Mouse (Mus musculus): ENCODE results near the gene Plekhh1.
"Not testable (repeated sequence)": the region's sequence is repeated elsewhere in the genome, so short reads cannot be mapped to it uniquely, and the experiment has no call there.

The Plekhh1 gene

DNA sequence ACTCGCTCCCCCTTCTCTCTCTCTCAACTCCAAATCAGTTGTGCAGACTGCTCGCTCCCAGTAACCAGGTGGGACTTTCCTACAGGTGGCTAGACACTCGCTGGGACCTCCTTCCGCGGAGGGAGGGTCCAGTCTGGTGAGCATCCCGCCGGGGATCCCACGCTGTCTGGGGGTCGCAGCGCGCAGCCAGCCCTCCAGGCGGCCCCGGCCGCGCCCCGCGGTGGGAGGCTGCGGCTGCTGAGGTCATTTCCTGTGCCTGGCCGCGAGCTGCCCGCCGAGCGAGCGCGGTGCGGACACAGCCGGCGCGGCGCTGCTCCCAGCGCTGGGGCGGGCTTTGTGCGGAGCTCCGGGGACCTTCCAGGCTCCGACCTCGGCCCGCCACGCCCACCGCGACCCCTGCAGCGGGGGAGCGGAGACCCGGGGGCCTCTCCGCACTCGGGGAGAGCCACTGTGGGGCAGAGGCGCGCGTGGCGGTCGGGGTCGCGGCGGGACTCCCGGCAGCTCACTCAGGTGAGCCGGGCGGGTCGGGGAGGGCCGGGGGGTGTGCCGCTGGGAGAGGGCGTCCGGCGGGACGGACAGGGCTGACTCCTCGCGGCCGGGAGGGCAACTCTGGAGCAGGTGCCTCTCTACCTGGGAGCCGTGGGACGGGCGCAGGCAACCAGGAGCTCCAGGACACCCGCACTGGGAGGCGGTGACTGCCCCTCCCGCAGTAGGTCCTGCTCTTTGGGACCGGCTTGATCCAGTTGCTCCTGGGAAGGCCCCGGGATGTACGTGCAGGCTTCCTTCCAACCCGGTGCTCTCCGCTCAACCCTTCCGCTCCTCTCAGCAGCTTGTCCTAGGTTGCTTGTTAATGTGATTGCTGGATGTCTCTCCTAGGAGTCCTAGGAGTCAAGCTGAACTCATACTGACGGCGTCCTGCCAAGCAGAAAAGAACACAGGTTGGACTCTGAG is at the start of gene Plekhh1:
Plekhh1 (plus strand) TSS at position 253 of the 951 bp plus-strand sequence.
- DNase-seq, result peak; percentile 47 to 53

DNA sequence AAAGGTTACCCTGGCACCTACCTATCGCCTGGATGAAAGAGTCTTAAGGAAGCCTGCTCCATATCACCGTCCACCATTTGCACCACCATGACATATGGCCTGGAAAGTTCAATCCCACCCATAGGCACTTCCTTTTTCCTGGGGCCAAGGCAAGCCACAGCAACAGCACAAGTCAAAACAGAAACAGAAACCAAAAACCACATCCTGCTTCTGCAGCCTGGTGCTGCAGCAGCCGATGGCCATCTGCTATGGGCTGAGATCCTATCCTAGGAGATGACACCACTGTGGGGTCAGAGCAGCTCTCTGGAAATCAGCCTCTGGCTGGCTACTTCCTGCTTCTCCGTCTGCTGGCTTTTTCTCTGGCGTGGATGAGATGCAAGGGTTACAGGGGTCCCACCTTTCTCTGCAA is 48.3 kb upstream of the Plekhh1 start:
- peak; percentile 45 to 46 for DNase-seq

DNA sequence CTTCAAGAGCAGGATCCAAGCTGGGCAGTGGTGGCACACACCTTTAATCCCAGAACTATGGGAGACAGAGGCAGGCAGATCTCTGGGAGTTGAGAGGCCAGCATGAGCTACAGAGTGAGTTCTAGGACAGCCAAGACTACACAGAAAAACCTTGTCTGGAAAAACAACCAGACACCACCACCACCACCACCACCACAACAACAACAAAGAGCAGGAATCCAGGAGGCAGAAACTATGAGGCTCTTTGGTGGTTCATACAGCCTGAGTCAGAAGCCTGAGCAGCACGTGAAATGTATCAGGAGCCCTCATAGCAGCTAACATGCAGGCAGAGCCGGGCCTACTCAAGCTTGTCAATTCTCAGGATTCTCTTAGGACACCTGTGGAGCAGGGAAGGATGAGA is 47.8 kb upstream of the Plekhh1 start:
- DNase-seq, result no peak

DNA sequence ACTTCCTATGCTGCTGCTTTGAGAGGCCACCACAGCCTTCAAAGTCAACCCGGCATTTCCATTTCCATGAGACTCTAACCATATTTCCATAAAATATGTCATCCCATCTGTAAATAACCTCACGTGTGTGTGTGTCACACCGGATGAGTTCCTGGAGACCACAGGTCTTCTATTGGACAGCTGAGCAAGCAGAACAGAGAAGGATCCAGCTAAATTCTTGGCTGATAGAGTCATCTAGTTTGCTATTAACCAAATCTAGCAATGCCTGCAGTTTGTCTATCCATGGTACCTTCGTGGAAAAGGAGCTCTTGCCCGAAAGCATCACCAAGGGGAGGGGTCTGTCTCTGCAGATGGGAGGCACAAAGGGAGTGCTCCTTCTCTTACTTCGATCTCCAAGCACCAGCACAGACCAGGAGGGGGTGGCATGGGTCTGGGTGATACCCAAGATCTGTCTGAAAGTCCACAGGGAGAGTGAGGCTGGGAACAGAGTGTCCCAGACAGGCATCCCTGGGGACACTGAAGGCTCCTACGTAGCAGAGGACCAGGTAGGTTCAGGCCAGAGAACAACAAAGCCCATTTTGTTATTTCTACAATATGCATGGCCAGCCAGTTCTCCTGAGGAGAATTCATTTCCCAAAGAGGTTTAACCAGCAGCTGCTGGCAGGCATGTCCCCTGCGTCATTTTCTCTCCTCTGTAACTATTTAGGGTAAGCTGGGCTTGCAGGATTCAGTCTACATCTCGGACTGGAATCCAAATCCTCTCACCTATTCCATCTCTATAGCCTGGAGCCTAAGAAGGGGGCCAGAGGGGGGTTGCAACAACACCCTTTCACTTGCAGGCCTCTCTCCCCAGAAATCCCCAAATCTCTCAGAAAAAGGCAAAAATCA is 46.8 kb upstream of the Plekhh1 start:
- peak; percentile 23 to 39 for DNase-seq

DNA sequence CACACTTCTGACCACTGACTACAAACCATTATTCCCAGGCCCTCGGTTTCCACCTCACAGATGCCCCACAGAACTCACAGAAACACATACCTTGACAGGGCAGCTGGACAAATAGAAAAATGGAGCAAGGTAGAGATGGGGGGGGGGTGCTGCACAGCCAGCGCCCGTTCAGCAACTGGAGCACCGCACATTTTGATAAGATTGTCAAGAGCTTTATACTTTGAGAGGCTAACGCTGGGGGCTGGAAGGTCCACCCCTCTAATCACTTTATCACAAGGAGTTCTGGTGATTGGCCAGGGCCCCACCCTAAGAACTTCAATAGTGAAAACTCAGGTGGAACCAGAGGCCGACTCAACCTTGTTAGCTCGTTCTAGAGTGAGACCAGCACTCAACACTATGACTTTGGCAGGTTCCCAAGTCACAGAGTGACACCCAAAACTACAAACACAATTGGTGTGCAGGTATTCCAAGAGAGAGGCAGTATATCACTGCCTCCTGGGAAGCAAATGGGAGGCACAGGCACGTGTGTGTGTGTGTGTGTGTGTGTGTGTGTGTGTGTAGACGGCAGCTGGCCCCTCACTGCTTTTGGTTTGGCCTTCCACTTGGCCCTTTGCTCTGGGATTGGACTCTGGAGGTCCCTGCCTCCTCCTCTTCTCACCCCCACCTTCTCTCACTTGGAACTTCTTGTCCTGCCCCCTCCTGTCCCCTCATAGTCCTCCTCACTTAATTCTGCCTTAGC is 45.5 kb upstream of the Plekhh1 start:
- DNase-seq, result no peak

DNA sequence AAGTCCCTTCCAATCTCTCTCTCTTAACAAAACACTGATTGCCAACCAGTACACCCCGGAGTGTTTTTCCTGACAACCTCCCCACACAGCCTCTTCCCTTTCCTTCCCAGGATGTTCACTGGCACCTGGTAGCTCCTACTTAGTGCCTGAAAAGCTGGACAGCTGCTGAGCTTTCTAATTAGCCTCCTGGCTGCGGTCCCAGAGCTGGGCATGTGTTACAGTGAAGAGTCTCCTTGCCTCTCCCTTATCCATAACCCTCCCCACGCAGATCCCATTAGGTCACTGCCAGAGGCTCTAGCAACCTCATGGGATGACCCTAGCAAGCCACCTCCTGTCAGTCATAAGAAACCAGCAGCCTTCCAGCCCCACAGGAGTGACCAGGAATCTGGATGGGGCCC is 44.9 kb upstream of the Plekhh1 start:
- DNase-seq, result peak; percentile 65 to 67

DNA sequence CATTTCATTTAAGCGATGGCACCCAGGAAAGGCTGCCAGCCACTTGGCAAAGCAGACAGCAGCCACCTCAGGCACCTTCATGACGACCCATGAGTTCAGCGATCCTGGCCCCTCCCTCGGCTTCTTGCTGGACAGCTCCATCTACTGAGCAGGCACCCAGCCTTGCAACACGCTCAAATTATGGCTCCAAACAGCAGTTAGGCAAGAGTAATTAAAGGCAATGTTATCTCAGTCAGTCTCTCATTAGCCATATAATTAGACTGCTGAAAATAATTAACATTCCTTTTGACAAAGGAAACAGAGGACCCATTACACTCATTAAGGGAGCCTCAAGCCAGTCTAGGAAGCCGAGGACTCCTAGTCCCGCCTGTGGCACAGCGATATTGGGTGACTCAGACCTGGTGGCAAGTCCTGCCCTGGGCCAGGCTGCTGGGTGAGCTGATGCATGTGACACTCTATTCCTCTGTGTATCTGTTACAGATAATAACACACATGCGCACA is 41.3 kb upstream of the Plekhh1 start:
- no peak for DNase-seq

DNA sequence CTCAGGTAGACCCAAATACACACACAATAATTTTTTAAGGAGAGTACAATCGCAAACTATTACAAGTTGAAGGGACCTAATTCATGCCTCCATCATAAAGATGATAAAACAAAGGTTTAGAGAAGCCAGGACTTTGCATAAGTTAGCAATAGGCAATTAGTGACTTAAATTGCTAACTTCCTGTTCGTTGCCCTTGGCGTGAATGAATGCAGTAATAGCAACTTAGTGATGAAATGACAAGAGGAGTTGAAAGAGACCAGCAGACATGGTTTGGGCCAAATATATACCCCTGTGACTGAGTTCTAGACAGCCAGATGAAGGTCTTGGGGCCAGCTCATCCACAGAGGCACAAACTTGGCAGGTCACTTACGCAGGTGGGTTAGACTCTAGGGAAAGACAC is 32.7 kb upstream of the Plekhh1 start:
- no peak for DNase-seq

DNA sequence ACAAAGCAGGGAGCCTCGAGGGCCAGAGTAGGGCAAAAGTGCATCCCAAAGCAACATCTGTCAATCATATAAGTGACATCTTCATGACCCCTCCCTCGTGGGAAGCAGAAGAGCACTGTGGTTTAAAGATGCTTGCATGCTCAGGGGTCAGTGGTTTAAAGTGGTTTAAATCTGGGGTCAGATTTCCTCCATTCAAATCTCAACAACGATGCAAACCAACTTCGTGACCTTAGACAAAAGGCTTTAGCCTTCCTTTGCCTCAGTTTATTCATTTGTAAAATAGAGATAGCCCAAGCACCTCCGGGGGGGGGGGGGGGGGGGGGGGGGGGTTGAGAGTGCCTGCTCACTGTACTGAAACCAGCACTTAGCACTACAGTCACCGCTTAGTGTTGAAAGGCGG is 32.3 kb upstream of the Plekhh1 start:
- no peak for DNase-seq

DNA sequence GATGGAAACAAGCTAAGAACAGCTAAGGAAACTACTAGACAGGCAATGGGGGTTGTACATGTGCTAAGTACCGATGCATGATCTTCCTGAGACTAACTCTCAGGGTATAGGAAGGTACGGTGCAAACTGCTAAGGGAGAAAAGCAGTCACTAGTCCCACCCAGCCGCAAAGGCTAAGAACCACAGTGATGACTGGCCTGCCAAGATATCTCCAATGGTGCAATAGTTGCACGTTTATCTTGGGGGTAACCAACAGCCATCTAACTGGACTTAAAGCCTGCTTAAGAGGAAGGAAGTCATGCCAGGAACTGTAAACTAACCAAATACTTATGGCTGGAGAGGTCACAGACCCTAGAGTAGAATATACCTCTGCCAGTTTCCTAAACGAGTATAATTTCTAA is 26.6 kb upstream of the Plekhh1 start:
- no peak for DNase-seq

DNA sequence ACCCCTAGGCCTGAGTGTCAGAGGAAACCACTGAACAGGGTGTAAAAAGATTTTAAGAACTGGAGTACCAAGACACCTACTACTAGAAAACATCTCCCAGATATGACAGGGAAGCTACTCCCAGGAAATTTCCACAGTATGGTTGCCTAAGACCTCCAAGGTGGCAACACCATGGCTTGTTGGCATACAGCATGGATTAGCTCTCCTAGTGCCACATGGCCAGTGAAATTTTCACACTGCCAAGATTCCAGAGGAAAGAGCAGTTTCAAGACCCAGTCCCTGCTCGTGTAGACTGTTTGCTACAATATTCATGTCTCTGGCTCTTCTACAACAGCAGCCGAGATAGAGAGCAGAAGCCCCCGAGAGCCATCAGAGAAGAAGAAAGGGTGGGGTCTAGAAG is 26.0 kb upstream of the Plekhh1 start:
- DNase-seq, result no peak

DNA sequence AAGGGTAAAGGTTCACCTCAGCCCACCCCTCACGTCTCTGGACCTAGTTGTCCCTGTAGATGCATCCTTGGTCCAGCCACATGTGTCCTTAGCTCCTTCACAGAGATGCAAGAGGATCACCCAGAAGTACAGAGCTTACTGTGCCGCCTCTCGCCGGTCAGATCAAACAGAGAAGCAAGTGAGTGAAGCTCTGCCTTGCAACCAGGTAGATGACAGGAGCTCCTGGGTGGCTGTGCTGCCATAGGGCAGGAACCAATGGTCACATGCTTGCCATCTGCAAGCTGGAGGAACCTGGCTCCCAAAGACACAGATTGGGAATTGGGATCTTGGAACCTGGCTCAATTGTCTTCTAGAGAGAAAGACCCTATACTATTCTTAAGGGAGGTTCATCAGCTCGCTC is 23.5 kb upstream of the Plekhh1 start:
- DNase-seq, result no peak

DNA sequence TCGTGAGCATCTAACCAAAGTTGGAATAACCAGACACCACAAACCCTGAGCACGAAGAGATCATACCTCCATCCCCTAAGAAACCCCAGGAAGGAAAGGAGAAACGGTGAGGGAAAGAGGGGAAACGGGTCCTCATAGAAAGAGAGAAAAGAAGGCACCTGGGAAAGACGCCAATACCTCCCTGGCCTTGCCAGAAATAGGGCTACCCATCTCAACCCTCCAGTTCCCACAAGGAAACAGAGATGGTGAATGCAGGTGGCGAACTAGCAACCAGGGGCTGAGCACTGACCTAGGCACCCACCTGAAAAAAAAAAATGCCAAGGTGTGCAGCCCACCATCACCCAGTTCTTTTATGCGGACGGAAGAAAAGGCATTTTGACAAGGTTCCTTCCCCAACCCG is 22.9 kb upstream of the Plekhh1 start:
- DNase-seq, result no peak

DNA sequence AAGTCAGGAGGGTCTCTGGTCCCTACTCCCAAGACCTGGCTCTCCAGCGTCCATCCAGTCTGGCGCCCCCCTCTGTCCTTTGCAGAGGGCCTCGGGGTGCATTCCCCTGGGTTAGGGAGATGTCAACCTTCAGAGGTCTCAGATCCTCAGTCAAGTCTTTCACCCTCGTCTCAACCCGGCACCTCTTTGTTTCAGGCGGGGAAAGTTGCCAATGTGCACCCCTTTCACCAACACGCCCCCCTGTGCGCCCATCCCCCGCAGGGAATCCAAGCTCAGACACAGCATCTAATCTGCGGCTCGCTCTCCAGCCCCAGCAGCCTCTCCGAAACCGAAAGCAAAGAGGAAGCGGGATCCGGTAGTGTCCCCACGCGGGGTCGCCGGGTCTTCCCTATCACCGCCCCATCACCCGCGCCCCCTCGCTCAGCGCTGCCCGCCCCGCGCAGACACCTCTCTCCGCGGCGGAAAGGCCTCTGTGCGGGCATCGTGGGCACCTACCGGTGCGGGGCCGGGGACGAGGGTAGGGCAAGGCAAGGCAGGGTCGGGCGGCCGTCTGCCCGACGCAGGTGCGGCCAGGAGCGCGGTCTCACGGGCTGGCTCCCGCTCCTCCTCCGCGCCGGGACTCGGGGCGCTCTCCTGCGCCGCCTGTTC is 22.4 kb upstream of the Plekhh1 start:
- DNase-seq, result peak; percentile 15 to 34

DNA sequence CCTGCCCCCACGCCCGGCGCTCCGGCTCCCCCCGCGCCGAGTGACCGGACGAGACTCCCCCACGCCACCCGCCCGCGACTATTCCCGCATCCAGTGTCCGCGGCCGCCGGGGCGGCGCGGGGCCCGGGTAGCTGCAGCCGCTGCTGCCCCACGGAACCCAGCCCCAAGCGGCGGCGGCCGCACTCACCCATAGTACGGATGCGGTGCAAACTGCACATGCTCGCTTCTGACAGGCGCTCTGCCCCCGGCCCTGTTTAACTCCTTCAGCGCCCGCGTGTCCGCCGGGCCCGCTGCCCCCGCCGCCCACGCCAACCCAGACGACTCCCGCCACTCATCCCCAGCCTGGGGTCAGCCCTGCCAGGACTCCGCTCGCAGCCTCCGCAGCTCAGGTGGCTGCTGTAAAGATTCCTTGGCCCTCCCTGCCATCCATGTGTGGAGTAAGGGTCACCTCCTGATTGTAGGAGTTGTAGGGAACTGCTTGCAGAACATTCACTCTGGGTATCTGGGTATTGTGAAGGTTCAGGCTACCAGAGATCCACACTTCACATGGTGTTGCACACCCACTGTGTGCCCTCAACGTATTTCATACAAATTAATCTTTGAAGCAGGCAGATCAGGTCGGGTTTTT is 21.7 kb upstream of the Plekhh1 start, which contains the start of gene Tmem229b:
Tmem229b (minus strand) TSS at position 502 of the 628 bp plus-strand sequence.
- DNase-seq, result peak in 1 of 2 experiments; percentile 8

DNA sequence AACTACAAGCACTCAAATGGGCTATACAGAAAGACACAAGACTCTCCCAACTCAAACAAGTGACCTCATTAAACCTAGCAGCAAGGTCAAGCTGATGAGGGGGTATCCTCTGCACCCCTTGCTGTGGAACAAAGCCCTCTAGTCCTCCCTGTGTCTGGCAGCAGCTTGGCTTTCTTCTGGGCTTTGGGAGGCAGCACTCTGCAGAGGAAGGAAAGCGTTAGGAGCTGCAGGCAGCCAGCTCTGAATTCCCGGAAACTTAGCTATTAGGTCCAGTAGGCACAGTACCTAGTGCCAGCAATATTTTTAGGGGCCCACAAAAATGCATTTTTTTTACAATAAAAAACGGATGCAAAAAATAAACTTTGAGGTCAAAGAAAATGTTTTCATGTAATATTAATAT is 18.4 kb upstream of the Plekhh1 start:
- DNase-seq, result no peak

DNA sequence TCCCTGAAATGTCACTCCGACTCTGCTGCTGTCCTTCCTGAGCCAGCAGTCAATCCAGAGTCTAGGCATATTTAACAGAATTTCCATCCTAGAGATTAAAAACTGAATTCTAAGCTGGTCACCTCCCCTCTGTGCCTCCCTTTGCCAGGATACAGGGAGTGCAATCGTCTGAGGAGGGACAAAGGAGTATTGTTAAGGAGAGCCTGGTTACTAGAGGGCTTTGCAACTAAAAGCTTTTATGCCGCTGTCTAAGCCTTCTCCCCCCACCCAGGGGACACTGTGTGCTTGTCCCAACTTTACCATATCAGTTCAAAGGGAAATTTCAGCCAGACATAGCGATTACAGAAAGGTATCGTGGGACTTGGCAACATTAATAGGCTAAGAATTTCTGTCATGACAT is 12.9 kb upstream of the Plekhh1 start:
- no peak for DNase-seq

DNA sequence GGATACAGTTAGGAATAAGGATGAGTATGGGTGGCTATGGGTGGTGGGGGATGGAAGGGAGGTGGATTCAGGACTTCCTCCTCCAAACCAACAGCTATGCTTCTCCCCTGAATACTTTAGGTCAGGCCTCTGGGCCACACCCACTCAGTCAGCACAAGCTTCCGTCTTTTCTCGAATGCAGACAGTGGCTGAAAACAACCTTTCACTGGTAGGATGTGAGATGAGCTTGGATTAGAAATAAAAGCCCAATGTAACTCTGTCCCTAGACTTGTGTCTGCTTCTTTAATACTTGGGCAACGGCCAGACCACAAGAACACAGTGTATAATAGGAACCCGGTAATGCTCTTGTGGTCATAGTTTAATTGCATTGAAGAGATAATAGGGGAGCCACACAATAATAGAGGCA is 11.0 kb upstream of the Plekhh1 start:
- no peak for DNase-seq

DNA sequence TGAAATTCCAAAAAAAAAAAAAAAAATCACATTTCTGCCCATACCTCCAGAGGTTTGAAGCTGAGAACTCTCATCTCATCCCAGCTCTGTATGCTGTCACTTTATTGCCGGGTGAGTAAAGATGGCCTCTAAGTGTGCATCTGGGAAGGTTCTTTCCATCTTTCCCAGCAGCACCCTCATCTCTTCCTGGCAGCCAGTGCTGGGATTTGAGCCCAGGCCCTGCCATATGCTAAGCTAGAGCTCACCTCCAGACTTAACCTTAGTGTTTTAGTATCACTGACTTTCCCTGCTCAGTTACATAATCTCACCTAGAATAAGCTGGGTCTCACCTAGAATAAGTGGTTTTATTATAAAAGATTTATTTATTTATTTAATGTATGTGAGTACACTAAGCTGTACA is 7.1 kb upstream of the Plekhh1 start:
- no peak for DNase-seq

DNA sequence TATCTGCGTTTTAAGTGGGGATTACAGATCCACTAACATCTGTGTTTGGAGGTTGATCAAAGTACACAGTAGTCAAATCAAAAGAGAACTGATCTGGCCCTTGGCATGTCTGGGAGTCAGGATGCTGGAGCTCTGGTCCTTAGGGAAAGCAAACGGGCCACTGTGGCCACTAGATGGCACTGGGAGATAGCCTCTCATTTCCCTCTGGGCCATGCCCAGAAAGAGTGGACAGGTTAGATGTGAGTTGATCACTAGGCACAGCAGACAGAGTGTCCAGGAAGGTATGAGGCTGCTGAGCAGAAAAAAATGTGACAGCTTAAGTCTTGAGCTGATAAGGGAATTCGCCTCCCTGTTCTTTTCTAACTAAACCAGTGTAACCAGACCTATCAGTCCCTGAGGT is 6.1 kb upstream of the Plekhh1 start:
- peak; percentile 76 to 84 for DNase-seq

DNA sequence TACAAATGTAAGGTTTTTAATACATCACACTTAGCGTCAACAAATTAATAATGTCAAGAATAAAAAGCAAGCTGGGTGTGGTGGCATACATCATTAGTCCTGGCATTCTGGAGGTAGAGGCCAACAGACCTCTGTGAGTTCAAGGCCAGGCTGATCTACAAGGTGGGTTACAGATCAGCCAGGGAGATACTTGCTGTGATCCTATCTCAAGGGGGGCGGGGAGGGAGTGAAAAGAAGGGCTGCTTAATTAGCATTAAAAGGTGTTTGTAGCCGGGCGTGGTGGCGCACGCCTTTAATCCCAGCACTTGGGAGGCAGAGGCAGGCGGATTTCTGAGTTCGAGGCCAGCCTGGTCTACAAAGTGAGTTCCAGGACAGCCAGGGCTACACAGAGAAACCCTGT is 1.4 kb upstream of the Plekhh1 start:
- DNase-seq, result not testable (repeated sequence)

DNA sequence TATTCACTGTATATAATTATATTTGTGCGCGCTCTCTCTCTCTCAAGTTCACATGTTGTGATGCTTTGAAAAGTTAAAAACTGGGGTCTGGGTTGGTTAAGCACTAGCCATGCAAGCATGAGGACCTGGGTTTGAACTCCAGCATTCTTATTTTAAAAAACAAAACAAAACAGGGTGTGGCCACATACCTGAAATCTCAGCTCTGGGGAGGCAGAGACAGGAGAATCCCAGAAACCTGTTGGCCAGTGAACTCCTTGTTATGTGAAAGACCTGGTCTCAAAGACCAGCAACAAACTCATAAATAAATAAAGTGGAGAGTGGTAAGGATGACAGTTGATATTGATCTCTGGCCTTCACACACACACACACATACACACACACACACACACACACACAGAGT is 5.4 kb downstream of the Plekhh1 start:
- no peak for DNase-seq

Data from kidney, adult 8-10 months (tissue).